Mouse (Mus musculus): ENCODE measurements at regions not wholly inside any gene's neighbourhood (a gene's known extent, or its start where the extent isn't known, plus 50 kb on each side); places are given as distances from the start of the nearest gene placed in this dataset.
A peak's percentile ranks its signal among the peaks of the same experiment; 100 is the strongest.

DNA sequence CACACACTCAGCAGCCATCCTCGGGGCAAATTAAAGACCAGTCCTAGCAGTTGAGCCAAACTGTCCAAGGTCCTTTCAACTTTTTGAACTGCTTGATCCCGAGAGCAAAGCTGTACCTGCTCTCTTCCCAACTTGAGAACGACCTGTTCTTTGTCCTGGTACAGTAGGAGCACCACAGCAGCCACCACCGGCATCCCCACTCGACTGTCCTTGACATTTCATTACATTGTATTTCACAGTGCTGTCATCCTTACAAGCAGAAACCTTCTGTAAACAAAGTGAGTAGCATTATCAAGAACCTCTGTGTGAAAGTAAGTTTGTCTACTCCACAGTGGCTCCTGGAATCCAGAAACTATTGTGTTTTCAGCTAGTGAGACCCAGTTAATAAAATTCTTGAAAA lies 240.2 kb upstream of the Zfp462 start:
- no peak for ATAC-seq (replicated peaks; ENCODE audit: low FRiP score, low TSS enrichment, poor library complexity, severe bottlenecking)

- ATAC-seq (replicated peaks; ENCODE audit: low FRiP score, low TSS enrichment, poor library complexity, severe bottlenecking): no peak
Measured at GRCm38 (mm10) chr4:54709751-54710150, 235.1 kb upstream of the Zfp462 start.

DNA sequence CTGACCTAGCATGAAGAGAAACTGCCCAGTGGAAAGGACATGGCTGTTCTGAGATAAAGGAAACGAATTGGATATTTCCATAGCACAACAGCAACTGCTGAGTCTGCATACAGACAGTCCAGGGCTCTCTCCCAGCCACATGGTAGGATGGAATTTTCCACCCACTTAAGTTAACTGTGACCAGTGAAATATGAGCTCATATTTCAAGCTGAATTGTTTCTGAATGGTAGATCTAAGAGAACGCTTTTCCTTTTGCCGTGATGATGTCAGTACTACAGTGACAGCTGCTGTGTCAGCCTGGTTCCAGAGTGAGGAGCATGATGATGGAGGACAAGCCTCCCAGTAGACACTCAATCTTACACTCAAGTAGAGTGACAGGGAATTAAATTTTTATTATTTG lies 231.9 kb upstream of the Zfp462 start:
- ATAC-seq (replicated peaks; ENCODE audit: low FRiP score, low TSS enrichment, poor library complexity, severe bottlenecking): no peak

DNA sequence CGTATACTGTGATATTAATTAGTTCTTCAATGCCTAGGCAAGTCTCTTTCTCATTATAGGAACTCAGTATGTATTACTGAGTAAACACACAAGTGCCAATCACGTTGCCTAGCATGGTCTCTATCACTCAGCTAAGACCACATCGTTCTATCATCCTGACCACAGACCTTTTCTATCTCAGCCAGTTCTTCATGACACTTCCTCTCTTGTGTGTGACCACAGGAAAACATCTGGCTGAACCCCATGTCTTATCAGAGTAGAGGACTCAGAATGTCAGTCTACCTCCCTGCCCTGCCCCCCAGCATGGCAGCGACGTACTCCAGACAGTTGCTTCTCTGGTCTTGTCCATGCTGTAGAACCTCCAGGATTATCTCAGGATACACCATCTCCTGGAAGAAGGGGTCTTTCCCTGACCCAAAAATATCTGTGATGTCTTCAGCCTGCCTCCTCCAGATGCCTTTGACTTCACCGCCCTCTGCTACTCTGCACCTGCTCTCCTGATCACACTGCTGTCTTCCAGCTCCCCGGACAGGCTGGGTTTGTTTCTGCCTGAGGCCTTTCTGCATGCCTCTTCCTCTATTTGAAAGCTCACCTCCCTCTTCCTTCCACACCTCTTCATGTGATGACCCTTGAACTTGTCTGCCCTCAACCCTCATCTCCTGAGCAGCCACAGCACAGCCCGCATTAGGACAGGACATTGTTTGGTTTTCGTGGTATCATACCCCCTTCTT lies 230.1 kb upstream of the Zfp462 start:
- peak; percentile 96 for ATAC-seq (replicated peaks; ENCODE audit: low FRiP score, low TSS enrichment, poor library complexity, severe bottlenecking)

DNA sequence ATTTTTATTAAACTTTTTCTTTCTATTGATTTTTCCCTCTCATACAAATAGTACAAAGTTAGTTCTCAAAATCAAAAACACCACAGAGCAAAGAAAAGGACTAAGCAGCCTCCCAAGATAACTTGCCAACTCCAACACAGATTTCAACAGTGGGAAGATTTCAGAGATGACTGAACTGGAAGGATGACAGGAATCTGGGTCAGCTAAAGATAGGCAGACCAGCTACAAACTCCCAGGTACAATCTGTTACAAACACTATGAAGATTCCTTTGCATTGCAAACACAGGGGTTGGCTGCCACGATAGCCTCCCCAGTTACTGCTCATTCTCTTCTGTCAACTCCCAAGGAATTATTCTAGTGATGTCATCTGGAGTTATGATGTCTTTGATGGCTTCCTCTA lies 226.8 kb upstream of the Zfp462 start:
- no peak for ATAC-seq (replicated peaks; ENCODE audit: low FRiP score, low TSS enrichment, poor library complexity, severe bottlenecking)

GRCm38 (mm10) chr4:54739001-54739400 lies 205.8 kb upstream of the Zfp462 start:
- ATAC-seq (replicated peaks; ENCODE audit: low FRiP score, low TSS enrichment, poor library complexity, severe bottlenecking): no peak

DNA sequence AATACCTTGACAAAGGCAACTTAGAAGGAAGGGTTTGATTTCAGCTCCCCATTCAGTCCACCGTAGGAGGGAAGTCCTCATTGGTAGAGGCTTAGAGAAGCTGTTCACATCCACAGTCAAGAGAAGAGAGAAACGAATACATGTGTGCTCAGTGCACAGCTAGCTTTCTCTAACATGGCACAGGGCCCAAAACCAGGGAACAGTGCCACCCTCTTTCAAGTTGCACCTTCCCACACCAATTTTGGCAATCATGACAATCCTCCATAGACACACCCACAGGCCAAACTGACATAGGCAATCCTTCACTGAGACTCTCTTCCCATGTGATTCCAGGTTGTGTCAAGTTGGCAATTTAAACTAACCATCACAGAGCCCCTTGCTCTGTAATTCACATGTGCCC lies 193.4 kb upstream of the Zfp462 start:
- no peak for ATAC-seq (replicated peaks; ENCODE audit: low FRiP score, low TSS enrichment, poor library complexity, severe bottlenecking)

DNA sequence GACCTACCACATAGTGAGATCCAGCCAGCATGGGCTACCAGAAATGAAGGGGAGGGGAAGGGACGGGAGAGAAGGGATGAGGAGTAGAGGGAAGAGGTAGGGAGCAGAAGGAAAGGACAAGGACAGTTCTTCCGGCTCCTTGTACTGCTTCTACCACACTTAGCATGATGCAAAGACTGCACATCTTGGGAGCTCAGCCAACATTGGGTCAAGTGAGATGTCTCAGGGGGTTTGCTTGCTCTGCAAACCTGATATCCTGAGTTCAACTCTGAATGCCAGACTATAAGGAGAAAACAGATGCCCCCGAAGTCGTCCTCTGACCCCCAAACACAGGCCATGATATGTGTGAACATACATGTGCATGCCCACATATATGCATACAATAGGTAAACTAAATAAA lies 188.4 kb upstream of the Zfp462 start:
- no peak for ATAC-seq (replicated peaks; ENCODE audit: low FRiP score, low TSS enrichment, poor library complexity, severe bottlenecking)

DNA sequence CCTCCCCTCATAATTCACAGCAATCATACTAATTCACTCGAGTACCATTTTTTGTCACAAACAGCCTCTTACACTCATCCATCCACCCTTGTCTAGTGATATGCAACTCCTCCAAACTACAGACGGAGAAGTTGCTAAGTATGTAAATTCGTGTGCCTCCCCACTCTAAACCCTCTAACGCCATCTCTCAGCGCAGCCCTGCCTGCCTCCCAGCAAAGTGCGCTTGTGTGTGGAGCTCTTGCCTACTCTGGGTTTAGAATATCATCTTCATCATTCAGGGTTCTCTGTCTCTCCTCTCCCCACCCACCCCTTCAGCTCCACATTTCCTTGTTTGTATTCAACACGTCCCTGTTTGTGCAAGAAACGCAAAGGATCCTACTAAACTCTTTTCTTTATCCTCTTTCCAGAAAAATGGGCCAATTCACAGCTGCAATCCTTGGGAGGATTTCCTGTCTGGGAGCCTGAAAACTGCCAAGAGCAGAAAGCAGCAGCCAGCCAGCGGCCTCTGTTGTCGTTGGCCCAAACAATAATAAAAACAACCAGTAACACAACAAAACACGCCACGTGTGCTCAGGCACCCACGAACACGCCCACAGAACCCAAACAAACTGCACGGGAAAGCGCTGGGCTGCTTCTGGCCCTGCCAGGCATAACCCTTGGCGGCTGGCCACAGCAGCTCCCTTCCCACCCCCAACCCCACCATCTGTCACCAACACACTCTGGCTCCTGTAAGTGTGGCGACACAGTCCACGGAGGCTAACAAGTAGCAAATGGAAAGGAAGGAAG lies 186.9 kb upstream of the Zfp462 start:
- peak; percentile 57; the same call in 1 of the 2 replicates for ATAC-seq (replicated peaks; ENCODE audit: low FRiP score, low TSS enrichment, poor library complexity, severe bottlenecking)

- 0 out of 2 replicates have a peak, but pooled peaks have one; percentile 26 for ATAC-seq (replicated peaks; ENCODE audit: low FRiP score, low TSS enrichment, poor library complexity, severe bottlenecking)
Measured at GRCm38 (mm10) chr4:54758501-54758829, 186.4 kb upstream of the Zfp462 start.

- no peak for ATAC-seq (replicated peaks; ENCODE audit: low FRiP score, low TSS enrichment, poor library complexity, severe bottlenecking)
Measured at GRCm38 (mm10) chr4:54761257-54761656, 183.6 kb upstream of the Zfp462 start.

- no peak for ATAC-seq (replicated peaks; ENCODE audit: low FRiP score, low TSS enrichment, poor library complexity, severe bottlenecking)
Measured at GRCm38 (mm10) chr4:54765045-54765444, 179.8 kb upstream of the Zfp462 start.

DNA sequence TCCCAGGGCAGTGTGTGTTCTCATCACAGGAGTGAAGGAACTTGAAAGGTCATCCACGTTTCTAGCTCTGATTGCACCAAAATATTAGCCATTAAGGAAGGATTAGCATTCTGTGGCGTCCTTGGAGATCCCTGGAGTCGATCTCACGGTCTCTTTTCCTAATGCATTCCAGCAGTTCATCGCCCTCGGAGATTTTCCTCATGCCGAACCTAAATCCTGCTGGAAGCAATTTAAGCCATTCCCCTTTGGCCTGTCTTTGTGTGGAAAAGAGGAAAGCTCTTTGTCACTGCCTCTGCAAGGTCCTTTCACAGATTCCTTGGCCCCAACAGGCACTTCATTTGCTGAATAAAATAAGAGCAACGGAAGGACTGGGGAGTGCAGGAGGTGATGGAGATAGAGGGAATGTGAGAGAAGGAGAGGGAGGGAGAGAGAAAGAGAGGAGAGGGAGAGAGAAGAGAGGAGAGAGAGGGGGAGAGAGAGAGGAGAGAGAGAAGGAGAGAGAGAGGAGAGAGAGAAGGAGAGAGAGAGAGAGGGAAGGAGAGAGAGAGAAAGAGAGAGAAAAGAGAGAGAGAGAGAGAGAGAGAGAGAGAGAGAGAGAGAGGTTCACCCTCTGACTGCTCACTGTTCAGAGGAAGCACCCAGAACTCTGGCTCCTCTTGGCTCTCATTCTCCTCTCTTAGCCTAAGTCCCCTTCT lies 177.2 kb upstream of the Zfp462 start:
- ATAC-seq (replicated peaks; ENCODE audit: low FRiP score, low TSS enrichment, poor library complexity, severe bottlenecking): no peak

DNA sequence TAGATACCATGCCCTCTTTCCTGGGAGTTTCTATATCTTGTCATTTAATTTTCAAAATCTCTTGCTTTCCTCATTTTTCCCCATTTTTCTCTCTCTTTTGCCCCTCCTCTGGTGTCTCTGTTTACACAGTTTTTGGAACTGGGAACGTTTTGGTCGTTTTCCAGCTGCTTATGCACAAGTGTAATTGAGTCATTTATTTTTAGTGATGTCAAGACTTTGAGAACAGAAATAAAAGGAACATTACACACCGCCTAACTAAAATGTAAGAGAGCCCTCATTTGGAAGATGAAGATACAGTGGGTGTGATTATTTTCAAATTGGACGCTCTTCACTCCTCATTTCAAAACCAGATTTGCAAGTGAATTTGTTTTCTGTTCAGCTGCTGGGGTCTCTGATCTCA lies 176.0 kb upstream of the Zfp462 start:
- ATAC-seq (replicated peaks; ENCODE audit: low FRiP score, low TSS enrichment, poor library complexity, severe bottlenecking): no peak

DNA sequence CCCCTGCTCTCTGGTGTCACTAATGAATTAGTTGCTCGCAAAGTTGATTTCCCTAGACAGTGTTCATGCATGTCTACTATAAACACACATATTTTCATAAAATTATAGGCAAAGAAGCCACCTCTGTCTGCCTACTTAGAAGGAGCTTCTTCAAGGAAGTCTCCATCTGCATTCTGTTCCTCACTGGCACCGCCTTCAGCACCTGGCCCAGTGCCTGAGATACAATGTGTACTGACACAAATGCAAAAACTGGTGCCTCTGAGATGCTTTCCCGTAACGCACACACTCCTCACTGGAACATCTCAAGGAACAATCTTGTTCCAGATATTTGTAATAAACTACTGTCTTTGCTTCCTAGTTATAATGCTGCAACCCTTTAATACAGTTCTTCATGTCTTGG lies 170.8 kb upstream of the Zfp462 start:
- no peak for ATAC-seq (replicated peaks; ENCODE audit: low FRiP score, low TSS enrichment, poor library complexity, severe bottlenecking)

- ATAC-seq (replicated peaks; ENCODE audit: low FRiP score, low TSS enrichment, poor library complexity, severe bottlenecking): no peak
Measured at GRCm38 (mm10) chr4:54774717-54775116, 170.1 kb upstream of the Zfp462 start.

DNA sequence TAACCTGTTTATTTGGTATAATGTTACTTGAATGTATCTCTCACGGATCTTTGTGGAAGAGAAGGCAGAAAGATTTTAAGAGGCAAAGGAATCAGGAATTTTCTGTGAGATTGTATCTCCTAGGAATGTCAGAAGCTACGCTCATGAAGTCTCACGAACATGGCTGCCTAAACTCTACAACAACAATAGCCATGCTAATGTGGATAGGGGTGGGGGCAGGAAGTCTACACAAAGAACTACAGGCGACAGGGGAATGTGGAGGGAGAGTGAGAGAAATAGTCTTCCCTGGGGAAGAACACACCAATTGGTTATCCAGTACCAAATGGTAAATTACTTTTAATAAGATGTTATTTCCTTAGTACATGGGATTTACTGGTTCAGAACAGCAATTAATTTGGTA lies 164.3 kb upstream of the Zfp462 start:
- no peak for ATAC-seq (replicated peaks; ENCODE audit: low FRiP score, low TSS enrichment, poor library complexity, severe bottlenecking)

DNA sequence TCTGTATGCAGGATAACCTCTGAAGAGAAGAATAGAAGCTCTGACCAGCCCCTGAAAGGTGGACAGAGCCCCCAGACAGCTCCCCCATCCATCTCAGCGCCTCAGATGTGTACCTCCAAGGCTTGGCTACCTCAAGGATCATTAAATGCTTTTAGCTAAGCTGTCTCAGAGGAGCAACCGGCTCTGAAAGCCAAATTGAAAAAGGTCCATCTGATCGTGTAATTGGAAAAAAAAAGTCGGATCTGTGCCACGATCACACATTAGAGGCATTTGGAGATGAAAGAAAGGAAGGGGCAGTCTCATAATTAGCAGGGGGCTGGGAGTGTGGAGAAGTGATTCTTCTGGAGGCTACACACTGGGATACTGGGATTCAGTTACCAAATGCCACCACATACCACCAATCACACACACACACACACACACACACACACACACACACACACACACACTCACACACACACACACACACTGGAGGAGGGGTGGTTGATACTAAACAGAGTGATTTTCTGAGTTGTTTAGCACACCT lies 153.6 kb upstream of the Zfp462 start:
- ATAC-seq (replicated peaks; ENCODE audit: low FRiP score, low TSS enrichment, poor library complexity, severe bottlenecking): no peak

DNA sequence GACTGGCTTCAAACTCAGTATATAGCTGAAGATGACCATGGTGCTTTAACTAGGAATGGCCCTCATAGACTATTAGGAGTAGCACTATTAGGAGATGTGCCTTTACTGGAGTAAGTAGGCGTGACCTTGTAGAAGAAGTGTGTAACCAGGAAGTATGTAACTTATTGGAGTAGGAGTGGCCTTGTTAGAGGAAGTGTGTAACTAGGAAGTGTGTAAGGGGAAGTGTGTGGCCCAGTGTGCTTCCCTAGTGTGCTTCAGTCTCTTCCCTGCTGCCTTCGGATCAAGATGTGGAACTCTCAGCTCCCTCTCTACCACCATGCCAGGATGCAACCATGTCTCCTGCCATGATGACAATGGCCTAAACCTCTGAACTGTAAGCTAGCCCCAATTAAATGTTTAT lies 151.0 kb upstream of the Zfp462 start:
- no peak for ATAC-seq (replicated peaks; ENCODE audit: low FRiP score, low TSS enrichment, poor library complexity, severe bottlenecking)

DNA sequence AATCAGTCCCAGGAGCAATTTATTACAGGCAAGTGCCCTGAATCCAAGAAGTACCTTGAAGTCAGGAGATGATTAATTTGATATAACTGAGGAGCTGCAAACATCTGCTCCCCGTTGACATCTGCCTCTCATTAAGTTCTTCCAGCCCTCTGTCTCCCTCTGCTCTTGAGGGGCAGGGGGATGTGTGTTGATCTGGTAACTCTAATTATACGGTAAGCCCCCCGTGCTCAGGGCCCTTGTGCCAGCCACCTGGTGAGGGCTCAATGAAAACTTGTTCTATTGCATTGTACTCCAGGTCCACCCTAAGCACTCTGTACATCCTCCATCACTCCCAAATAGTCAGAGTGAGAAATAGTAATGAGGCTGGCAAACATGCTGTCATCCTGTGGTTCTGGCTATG lies 149.6 kb upstream of the Zfp462 start:
- ATAC-seq (replicated peaks; ENCODE audit: low FRiP score, low TSS enrichment, poor library complexity, severe bottlenecking): no peak

All from megakaryocyte-erythroid progenitor cell, adult 5-6 weeks (primary cell).